Mouse (Mus musculus) liver (tissue): ENCODE measurements around the gene Fndc3b.
"Not testable (repeated sequence)": the region's sequence is repeated elsewhere in the genome, so short reads cannot be mapped to it uniquely, and the experiment has no call there.

Experiments
- DNase-seq: peaks from one replicate; pipeline ENCODE4 v3.0.0-alpha.2; 2020; ENCODE audit warnings: mixed read lengths

Fndc3b gene

DNA sequence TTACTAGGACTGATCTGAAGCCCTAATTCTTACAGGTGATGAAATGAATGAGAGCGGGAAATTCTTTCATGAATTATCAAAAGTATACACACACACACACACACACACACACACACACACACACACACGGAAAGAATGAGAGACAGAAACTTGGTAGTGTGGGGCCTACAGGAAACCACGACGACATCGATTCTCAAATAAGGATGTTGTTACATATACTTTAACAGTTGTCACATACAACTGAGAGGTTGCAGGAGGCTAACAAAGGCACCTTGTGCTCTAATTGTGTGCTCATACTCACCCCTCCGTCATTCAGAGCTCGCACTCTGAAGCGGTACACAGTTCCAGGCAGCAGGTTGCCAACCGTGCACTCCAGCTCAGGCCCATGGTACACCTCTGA lies 252.7 kb downstream of the Fndc3b start:
- no peak for DNase-seq

- DNase-seq: no peak
Observed at GRCm38 (mm10) chr3:27456514-27456913, 254.6 kb downstream of the Fndc3b start.

DNA sequence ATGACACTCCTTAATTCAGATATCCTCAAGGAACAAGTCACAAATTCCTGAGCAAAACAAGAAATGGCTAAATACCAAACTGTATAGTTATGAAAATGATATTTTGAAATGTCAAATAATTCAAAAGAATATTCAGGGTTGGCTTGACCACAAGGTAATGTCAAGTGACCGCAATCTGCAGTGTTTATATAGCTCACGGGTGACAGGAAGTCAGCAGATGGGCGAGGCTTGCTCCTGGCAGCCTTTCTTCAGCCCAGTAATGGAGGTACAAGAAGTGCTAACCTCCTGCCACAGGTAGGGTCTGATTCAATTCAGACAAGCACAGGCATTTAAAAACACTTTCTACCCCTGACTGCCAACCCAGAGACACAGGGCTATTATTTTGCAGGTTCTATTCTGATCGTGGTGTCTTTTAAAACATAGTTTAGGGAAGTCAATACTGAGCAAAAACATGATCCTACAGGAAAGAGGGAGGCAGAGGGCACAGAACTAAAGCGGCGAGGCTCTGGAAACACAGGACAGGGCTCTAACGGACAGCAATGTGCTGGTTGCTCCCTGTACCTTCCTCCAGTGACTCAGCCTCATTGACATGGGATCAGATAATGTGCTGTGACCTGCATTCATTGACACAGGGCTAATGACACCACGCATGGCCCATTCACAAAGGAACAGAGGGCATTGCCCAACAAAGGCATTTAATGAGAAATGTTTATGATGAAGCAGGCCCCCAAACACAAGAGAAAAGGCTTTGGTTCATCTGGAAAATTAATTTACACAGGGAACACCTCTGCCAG lies 256.5 kb downstream of the Fndc3b start:
- no peak for DNase-seq

DNA sequence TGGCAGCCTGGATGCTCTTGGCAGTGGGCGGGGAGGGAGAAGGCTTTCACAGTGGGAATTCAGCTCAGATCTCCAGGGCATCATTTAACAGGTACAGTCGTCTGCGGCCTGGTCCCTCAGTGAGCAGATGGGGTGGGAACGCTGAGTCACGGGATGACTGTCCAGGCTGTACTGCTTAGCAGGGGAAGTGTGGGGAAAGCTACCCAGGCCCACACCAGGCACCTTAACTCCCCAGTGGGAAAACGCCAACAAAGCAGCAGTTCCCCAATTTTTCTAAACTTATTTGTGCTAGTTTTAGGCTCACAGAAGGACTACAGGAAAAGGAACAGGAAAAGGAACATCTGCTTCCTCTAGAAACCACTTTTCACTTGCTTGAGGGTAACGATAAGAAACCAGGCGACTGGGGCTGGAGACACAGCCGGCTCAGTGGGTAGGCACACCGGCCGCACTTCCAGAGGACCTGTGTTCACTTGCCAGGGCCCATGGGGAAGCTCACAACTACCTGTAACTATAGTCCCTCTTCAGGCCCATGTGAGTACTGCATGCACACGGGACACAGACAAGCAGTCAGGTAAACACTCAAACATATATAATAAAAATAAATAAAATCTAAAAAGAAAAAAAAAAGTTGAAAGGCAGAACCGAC lies 257.5 kb downstream of the Fndc3b start:
- DNase-seq: peak; percentile 18

DNA sequence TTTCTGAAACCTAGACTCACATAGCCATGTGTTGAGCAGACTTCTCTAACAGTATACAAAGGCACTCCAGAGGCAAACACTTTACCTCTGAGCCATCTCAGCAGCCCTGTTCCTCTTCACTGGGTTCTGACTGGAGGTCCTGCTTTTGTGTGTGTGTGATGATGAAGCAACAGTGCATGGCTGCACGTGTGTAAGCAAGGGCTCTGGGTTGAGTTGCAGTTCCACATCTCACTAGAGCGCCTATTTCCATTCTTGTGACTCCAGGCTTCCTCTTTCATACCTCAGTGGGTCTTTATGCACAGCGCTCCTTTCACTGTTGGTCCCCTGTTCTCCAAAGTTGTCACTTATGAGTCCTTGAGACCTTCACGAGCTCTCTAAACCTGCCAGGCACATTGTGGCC lies 261.7 kb downstream of the Fndc3b start:
- no peak for DNase-seq

- no peak for DNase-seq
Observed at GRCm38 (mm10) chr3:27448367-27448766, 262.7 kb downstream of the Fndc3b start.

DNA sequence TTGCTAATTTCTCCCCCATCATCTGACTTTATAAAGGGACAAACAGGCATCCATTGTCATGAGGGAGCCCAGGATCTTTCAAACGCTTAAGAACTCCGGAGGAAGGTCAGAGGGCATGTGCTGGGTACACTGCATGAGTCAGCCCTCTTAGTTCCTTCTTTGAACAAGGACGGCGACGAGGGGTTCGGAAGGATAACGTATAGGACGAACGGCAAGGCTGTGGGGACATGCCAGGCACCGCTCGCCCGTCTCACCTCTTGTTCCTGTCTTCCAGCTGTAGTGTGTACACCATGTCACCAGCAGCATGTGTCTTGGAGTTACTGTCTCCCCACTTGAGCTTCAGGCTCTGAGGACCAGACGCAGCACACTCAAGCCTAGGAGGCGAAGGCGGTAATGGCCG lies 271.4 kb downstream of the Fndc3b start:
- DNase-seq: no peak

DNA sequence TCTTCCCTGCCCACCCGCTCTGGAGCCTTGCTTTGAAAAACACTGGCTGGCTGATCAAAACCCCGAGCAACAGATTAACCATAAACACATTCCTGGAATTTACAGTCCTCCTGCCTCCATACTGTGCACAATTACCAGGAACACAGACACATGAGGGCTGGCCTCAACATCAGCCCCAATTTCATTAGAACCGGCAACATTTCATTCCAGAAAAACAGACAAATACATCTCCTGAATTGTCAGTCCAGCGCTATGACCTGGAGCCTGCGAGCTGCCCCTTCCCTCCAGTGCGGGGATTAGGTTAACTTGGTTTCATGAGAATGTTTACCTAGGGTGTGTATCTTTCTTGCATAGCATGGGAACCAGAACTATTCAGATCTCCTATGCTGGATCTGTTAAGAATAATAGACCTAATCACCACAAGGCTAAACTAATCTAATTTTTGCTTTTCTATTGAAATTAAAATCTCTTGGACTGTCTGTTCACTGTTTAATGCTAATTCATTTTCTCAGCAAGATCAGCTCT lies 275.9 kb downstream of the Fndc3b start:
- DNase-seq: no peak

DNA sequence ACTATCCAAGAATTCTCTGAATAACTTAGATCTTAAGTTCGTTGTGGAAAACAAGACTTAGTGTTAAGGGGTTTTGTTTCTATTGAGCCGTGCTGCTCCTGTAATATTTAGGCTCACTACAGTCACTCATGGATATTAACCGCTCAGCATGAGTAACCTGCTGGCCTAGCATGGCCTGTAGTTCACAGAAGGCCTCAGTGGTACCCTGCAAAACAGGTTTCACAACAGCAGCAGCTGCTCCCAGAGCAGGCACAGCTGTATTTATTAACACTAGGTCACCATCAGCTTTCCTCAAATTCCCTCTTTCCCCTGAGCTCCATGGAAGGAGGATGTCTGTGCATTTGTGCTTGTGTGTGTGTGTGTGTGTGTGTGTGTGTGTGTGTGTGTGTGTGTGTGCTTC lies 278.1 kb downstream of the Fndc3b start:
- DNase-seq: no peak

- no peak for DNase-seq
Observed at GRCm38 (mm10) chr3:27430621-27431263, 280.4 kb downstream of the Fndc3b start.

DNA sequence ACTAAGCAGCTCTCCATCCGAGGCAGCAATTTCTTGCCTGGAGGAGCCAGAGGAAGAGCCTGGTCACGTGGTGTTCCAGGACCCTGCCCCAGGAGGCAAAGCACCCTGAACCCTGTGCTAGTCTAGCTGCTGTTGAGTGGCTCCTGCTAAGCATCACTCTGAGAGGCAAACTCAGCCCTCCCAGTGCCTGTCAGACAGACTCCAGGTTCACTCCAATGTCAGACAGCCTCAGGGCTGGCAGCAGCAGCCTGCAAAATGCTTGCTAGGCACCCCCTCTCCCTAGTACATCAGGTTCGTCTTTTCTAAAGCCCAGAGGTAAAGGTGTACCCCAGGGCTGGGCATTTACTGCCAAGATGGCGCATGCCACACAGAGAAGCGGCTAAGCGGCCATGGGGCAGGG lies 283.7 kb downstream of the Fndc3b start:
- DNase-seq: no peak

GRCm38 (mm10) chr3:27424049-27424667 lies 286.9 kb downstream of the Fndc3b start:
- no peak for DNase-seq

DNA sequence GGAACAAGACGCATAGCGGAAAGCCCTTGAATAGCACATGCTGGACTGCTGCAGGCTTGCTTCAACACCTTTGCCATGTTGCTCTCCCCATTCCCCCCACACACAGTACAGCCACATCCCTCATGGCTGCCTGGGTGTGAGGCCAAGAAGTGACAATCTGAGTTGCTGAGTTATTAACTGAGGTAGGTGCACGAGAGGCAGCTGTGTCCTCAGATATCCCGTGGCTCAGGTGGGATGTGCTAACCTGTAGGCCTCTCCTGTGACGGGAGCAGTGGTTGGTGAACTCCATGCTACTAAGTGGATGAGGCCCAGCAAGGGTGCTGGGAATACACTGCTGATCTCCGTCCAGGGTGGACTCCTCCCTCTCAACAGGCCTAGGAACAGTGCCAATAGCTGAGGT lies 288.6 kb downstream of the Fndc3b start:
- DNase-seq: no peak

DNA sequence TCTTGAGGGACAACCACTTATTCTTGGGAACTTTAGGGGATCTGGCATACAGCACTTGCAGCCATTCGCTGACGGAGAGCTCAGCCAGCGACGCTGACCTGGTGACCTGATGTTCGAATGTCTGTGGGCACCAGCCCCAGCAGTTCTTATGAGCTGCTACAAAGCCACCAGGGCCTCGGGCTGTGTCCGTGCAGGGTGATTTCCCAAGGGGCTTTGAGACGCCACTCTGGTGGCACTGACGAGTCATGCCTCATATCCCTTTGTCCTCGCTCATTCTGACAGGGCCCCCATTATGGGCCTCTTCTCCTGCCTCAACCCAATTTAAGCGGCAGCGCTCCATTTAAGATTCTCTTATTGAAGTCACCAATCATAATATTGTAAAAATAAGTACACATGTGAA lies 289.1 kb downstream of the Fndc3b start:
- no peak for DNase-seq

GRCm38 (mm10) chr3:27418602-27419001 lies 292.5 kb downstream of the Fndc3b start:
- DNase-seq: no peak

DNA sequence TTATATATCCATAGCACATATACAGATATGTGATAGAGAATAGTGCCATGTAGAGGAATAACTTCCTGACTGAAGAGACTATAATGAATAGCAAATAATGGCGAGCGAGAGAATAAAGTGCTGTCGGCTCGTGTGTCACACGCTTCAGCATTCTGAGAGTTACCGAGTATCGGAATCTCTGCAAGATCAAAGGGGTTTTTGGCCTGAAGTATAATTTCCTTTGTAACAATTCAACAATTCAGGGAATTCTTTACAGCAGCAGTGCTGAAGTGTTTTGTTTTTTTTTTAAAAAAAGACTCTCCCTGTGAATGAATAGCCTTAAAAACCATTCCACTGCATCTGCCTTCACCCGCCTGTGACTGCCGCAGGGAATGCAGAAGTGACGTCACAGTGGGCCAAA lies 294.3 kb downstream of the Fndc3b start:
- DNase-seq: no peak

- no peak for DNase-seq
Observed at GRCm38 (mm10) chr3:27413566-27413965, 297.5 kb downstream of the Fndc3b start.

- DNase-seq: no peak
Observed at GRCm38 (mm10) chr3:27411286-27411685, 299.8 kb downstream of the Fndc3b start.

GRCm38 (mm10) chr3:27408564-27408963 lies 302.5 kb downstream of the Fndc3b start:
- no peak for DNase-seq

GRCm38 (mm10) chr3:27406440-27406839 lies 304.7 kb downstream of the Fndc3b start:
- DNase-seq: no peak

DNA sequence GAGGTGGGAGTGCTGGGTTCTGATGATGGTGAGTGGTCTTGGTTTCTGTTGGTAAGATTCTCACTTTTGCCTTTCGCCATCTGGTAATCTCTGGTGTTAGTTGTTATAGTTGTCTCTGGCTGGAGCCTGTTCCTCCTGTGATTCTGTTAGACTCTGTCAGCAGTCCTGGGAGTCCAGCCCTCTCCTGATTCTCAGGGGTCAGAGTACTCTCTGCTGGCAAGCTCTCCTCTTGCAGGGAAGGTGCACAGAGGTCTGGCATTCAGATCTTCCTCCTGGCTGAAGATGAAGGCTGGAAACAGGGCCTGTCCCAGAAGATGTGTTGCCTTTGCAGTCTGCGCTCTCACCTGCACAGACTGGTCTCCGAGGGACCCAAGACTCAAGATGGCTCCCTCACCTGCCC lies 310.1 kb downstream of the Fndc3b start:
- not testable (repeated sequence) for DNase-seq

DNA sequence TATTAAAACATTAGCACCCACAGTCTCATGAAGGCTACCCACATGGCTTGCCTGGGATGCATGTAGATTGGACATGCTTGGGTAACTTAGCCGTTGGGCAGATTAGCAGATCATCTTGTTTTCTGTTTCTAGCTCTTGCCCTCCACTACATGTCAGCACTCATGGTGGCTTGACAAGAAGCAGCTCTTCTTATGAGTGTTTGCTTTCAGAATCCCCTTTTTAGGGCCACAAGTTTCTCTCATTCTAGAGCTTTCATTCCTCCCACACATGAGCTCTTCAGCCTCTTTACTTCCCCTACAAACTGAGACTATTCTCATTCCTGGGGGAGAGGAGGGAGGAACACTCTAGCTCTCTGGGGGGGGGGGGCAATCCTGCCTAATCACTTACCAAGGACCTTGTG lies 321.2 kb downstream of the Fndc3b start:
- no peak for DNase-seq

- DNase-seq: no peak
Observed at GRCm38 (mm10) chr3:27384836-27385235, 326.3 kb downstream of the Fndc3b start.
